Mouse (Mus musculus): ENCODE data around the gene Adig.

- TF ChIP-seq CTCF (IDR thresholded peaks at IDR 0.05; ENCODE audit: borderline replicate concordance, extremely low read depth, insufficient read depth, insufficient read length) = no peak
- TF ChIP-seq POLR2A (IDR thresholded peaks at IDR 0.05; ENCODE audit: borderline replicate concordance, extremely low read depth, insufficient read depth, insufficient read length, poor library complexity, severe bottlenecking) = no peak
Measured at GRCm38 (mm10) chr2:158541286-158541685, 38.9 kb downstream of the Adig start.
